Mouse (Mus musculus): Measurements from ENCODE around the gene Tmie. TPM values are rescaled to one million over a fixed set of nuclear protein-coding genes. Genes with fewer than 3 reads are reported as not detected.
A peak's percentile ranks its signal among the peaks of the same experiment; 100 is the strongest.

Tmie gene
- 0.06 and 0.11 TPM in 2 replicates for polyA plus RNA-seq (2016; fragmentation: Nextera tagmentation; extraction: Ambion mirVana)

- under 1% methylated on average over 57 of the region's 57 CpGs for WGBS
- DNase-seq (ENCODE audit: low spot score) = no peak
- Histone ChIP-seq H3K36me3 (no peaks in the 10 kb centered on the region), H3K4me3 (peak within 1 kb of the TSS; percentile 64), H3K9me3 (replicated peaks) (no peaks in the 10 kb centered on the region), H3K27me3 (ENCODE audit: low read depth, poor library complexity, severe bottlenecking) (peaks cover 75% of the 10 kb centered on the region), H3K27ac (replicated peaks) (no peak within 1 kb of the TSS), H3K4me1 (peaks cover 21% of the 10 kb centered on the region)
Measured at GRCm38 (mm10) chr9:110879998-110880561, at the start of gene Tmie. Gene Tmie (minus strand): TSS chr9:110880113.

DNA sequence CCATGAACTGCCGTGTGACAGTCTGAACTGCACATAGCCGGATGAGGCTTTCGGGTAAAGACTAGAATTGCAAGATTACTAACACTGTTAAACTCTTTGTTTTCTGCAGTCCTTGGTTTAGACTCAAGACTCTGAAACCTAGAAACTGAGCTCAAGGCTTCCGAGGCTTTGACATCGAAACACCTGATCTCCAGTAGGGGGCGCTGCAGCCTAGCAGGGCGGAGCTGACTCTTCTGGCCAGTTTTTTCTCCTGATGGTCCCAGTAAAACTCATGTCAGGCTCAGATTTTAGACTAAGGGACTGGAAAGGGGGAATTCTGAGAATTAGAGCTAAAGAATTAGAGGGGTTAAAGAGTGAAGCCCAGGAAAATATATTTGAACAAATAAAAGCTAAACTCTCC lies 42.8 kb upstream of the Tmie start:
- Histone ChIP-seq H3K4me3 (no peak overlapping the region), H3K36me3 (no peaks in the 10 kb centered on the region), H3K9me3 (replicated peaks) (no peaks in the 10 kb centered on the region), H3K27ac (replicated peaks) (no peak overlapping the region), H3K27me3 (ENCODE audit: low read depth, poor library complexity, severe bottlenecking) (no peaks in the 10 kb centered on the region), H3K4me1 (no peaks in the 10 kb centered on the region)
- peak; percentile 75 for DNase-seq (ENCODE audit: low spot score)
- WGBS = 17% methylated on average over 7 of the region's 7 CpGs

DNA sequence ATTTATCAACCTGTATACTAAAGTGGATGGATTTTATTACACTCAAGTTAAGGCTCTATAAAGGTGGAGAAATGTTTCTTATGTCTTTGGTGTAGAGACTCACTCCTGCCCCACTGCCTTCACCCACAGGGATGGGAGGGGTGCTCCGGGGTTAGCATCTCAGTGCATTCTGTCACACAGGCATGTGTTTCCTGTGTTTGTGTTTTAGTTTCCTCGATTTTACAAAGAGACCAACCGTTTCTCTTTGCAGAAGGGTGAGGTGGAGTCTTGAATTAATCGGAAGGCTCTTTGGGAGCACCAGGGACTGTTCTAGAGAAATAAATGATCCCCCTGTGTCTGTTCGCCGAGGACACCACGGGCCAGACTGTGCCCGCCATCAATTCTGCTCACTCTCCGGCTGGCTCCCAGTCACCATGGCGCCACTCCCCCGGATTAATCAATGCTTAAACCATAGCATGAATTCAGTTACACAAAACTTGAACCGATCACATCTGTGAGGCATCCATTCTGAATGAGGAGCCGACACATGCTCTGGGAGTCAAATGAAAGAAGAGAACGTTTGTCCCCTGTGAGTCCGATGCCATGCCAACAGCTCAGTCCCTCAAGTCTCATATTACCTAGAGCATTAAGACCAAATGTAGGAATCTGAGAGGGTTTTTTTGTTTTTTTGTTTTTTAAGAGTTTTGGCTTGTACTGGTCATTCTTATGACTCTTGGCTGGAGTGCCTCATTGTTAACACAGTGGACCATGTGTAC lies 40.9 kb upstream of the Tmie start:
- Histone ChIP-seq H3K36me3 (no peaks in the 10 kb centered on the region), H3K4me1 (no peaks in the 10 kb centered on the region), H3K27ac (replicated peaks) (no peak overlapping the region), H3K9me3 (replicated peaks) (no peaks in the 10 kb centered on the region), H3K27me3 (ENCODE audit: low read depth, poor library complexity, severe bottlenecking) (no peaks in the 10 kb centered on the region), H3K4me3 (no peak overlapping the region)
- 74% methylated on average over 15 of the region's 15 CpGs for WGBS
- DNase-seq (ENCODE audit: low spot score) = no peak

DNA sequence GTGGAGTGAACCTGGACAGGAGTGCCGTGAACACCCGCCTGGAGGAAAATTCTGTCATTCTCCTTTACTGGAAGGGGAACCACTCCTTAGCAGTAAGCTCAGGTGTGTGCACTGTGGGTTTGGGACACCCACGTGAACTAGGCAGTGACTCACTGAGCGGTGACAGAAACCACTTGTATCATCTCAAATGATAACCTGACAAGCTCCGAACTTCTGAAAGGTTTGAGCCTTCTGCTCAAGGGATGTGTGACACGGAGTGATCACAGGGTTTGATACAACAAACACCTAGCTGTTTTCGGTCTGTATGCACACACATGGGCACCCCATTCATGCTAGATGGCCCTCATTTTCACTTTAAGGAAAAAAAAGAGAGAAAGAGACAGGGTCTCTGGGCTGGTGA lies 36.9 kb upstream of the Tmie start, which contains the start of gene Fam240a:
Gene Fam240a (minus strand): TSS at position 76 of the 400 bp plus-strand sequence.
- Histone ChIP-seq H3K27me3 (ENCODE audit: low read depth, poor library complexity, severe bottlenecking) (no peaks in the 10 kb centered on the region), H3K4me1 (no peaks in the 10 kb centered on the region), H3K9me3 (replicated peaks) (no peaks in the 10 kb centered on the region), H3K36me3 (no peaks in the 10 kb centered on the region), H3K27ac (replicated peaks) (no peak within 1 kb of the TSS), H3K4me3 (no peak within 1 kb of the TSS)
- WGBS = 93% methylated on average over 7 of the region's 7 CpGs
- no peak for DNase-seq (ENCODE audit: low spot score)

- no peaks in the 10 kb centered on the region for H3K4me1 ChIP-seq
- H3K36me3 ChIP-seq = no peaks in the 10 kb centered on the region
- H3K27ac ChIP-seq (replicated peaks) = no peak overlapping the region
- H3K4me3 ChIP-seq = no peak overlapping the region
- no peak for DNase-seq (ENCODE audit: low spot score)
- H3K9me3 ChIP-seq (replicated peaks) = no peaks in the 10 kb centered on the region
- WGBS = 72% methylated on average over 8 of the region's 8 CpGs
- H3K27me3 ChIP-seq (ENCODE audit: low read depth, poor library complexity, severe bottlenecking) = no peaks in the 10 kb centered on the region
Measured at GRCm38 (mm10) chr9:110915466-110915865, 35.6 kb upstream of the Tmie start.

DNA sequence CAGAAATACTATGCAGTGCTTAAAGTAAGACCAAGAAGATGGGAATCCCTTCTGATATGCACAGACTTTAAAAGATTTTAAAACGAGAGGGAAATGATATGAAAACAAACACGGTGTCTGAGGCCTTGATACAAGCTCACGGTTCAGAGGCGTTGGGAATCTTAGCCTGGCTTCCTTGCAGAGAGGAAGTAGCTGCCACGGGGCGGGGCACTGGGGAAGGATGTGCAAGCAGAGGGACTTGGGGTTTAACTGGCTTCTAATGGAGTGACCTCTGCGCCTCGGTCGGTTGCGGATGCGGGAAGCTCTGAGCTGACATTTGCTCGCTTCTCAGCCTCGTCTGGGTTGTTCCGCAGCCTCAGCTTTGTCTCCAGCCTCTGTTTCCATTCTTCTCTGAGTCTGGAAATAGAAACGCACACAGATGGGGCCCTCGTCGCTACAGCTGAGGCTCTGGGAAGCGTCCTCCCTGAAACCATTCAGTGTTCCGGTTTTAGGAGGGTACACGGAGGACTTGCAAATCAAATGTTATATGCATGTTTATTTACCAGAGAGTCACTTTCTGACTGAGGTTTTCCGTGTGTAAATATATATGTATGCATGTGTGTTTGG lies 34.8 kb upstream of the Tmie start:
- Histone ChIP-seq H3K36me3 (no peaks in the 10 kb centered on the region), H3K27me3 (ENCODE audit: low read depth, poor library complexity, severe bottlenecking) (no peaks in the 10 kb centered on the region), H3K4me1 (no peaks in the 10 kb centered on the region), H3K9me3 (replicated peaks) (no peaks in the 10 kb centered on the region), H3K27ac (replicated peaks) (0 out of 2 replicates have a peak overlapping the region, but pooled peaks have one; percentile 43), H3K4me3 (no peak overlapping the region)
- DNase-seq (ENCODE audit: low spot score) = no peak
- WGBS = 66% methylated on average over 21 of the region's 21 CpGs

DNA sequence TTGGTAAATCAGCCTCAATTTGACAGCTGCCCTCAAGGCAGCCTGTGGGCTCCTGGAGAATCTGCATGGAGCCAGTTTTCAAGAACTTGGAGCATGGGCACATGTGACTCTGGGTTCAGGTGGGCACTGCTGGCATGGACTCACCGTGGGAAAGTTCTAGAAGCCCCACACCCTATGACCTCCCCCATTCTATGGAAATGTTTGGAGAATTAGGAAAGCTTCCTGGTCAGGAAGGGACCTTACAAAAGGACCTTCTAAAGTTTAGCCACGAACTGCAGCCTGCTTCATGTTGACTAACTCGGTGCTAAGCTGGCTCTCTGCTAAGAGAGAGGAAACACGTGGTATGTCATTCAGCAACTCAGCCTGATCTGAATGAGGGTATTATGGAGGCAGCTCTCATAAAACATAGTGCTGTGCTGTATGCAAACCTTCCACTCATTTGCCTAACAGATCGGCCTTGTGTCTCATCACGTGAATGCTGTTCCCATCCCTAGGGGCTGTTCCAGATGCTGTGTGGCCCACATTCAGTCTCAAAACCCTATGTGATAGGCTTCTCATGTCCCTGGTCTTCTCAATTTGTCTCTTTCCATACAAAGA lies 29.6 kb upstream of the Tmie start:
- Histone ChIP-seq H3K36me3 (no peaks in the 10 kb centered on the region), H3K4me3 (no peak overlapping the region), H3K9me3 (replicated peaks) (peaks cover 6% of the 10 kb centered on the region), H3K4me1 (no peaks in the 10 kb centered on the region), H3K27ac (replicated peaks) (no peak overlapping the region), H3K27me3 (ENCODE audit: low read depth, poor library complexity, severe bottlenecking) (no peaks in the 10 kb centered on the region)
- no peak for DNase-seq (ENCODE audit: low spot score)
- 85% methylated on average over 6 of the region's 6 CpGs for WGBS

DNA sequence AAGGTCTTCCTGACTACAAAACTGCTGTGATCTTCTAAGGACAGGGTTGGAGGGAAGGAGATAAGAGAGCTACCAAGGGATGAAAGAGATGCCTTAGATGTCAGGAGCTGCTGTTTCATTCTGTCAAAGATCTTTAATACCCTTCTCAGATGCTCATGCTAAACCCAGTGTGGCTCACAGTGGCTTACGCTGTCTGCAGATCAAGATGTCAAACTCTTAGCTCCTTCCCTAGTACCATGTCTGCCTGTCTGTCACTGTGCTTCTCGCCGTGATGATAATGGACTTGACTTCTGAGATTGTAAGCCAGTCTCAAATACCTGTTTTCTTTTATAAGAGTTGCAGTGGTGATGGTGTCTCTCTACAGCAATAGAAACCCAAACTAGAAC lies 28.7 kb upstream of the Tmie start:
- Histone ChIP-seq H3K4me1 (no peaks in the 10 kb centered on the region), H3K4me3 (no peak overlapping the region), H3K27ac (replicated peaks) (no peak overlapping the region), H3K36me3 (no peaks in the 10 kb centered on the region), H3K9me3 (replicated peaks) (peaks cover 6% of the 10 kb centered on the region), H3K27me3 (ENCODE audit: low read depth, poor library complexity, severe bottlenecking) (no peaks in the 10 kb centered on the region)
- 90% methylated on average over 3 of the region's 3 CpGs for WGBS
- no peak for DNase-seq (ENCODE audit: low spot score)

- H3K4me1 ChIP-seq = no peaks in the 10 kb centered on the region
- H3K36me3 ChIP-seq = no peaks in the 10 kb centered on the region
- H3K4me3 ChIP-seq = no peak overlapping the region
- peaks cover 6% of the 10 kb centered on the region for H3K9me3 ChIP-seq (replicated peaks)
- DNase-seq (ENCODE audit: low spot score) = no peak
- 87% methylated on average over 4 of the region's 4 CpGs for WGBS
- no peak overlapping the region for H3K27ac ChIP-seq (replicated peaks)
- no peaks in the 10 kb centered on the region for H3K27me3 ChIP-seq (ENCODE audit: low read depth, poor library complexity, severe bottlenecking)
Measured at GRCm38 (mm10) chr9:110907838-110908630, 28.1 kb upstream of the Tmie start.

DNA sequence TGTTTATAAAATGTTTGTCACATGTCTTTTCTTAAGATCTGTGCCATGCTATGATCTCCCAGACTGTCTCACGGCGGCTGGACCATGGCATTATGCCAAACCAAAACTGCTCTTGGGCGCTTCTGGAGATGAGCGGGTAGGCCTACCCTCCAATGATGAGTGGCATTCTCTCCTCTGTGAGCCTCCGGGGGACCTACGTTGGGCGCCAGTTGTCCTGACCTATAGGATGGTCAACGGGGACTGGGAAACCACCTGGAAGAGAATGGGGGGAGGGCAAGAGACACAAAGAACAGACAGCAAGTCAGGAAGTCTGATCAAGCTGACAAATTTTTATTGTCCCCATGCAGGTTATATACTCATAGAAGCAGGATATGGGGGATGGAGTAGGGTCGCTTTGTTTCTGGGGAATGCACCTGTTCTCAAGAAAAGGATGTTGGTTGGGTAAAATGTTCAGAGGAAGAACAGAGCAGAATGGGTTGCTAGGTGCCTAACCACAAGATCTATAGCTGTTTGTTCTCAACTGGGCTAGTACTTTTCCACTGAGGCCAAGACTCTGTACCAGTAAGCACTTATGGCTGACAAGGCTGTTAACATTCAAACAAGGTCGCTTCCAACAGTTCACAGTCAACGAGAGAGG lies 27.4 kb upstream of the Tmie start:
- Histone ChIP-seq H3K27me3 (ENCODE audit: low read depth, poor library complexity, severe bottlenecking) (no peaks in the 10 kb centered on the region), H3K9me3 (replicated peaks) (peaks cover 6% of the 10 kb centered on the region), H3K27ac (replicated peaks) (no peak overlapping the region), H3K4me1 (no peaks in the 10 kb centered on the region), H3K36me3 (no peaks in the 10 kb centered on the region), H3K4me3 (no peak overlapping the region)
- WGBS = 93% methylated on average over 11 of the region's 11 CpGs
- no peak for DNase-seq (ENCODE audit: low spot score)

- Histone ChIP-seq H3K27ac (replicated peaks) (no peak overlapping the region), H3K4me3 (no peak overlapping the region), H3K36me3 (no peaks in the 10 kb centered on the region), H3K4me1 (no peaks in the 10 kb centered on the region), H3K9me3 (replicated peaks) (peaks cover 2% of the 10 kb centered on the region), H3K27me3 (ENCODE audit: low read depth, poor library complexity, severe bottlenecking) (no peaks in the 10 kb centered on the region)
- no peak for DNase-seq (ENCODE audit: low spot score)
- WGBS = 93% methylated on average over 4 of the region's 4 CpGs
Measured at GRCm38 (mm10) chr9:110902271-110902670, 22.4 kb upstream of the Tmie start.

GRCm38 (mm10) chr9:110901204-110901603 lies 21.3 kb upstream of the Tmie start:
- Histone ChIP-seq H3K27ac (replicated peaks) (no peak overlapping the region), H3K4me3 (no peak overlapping the region), H3K36me3 (no peaks in the 10 kb centered on the region), H3K9me3 (replicated peaks) (no peaks in the 10 kb centered on the region), H3K27me3 (ENCODE audit: low read depth, poor library complexity, severe bottlenecking) (no peaks in the 10 kb centered on the region), H3K4me1 (peaks cover 8% of the 10 kb centered on the region)
- DNase-seq (ENCODE audit: low spot score) = no peak
- 91% methylated on average over 6 of the region's 6 CpGs for whole genome bisulfite sequencing
